ENCODE assay signal across 24 mouse cellular contexts in the genomic region with DNA sequence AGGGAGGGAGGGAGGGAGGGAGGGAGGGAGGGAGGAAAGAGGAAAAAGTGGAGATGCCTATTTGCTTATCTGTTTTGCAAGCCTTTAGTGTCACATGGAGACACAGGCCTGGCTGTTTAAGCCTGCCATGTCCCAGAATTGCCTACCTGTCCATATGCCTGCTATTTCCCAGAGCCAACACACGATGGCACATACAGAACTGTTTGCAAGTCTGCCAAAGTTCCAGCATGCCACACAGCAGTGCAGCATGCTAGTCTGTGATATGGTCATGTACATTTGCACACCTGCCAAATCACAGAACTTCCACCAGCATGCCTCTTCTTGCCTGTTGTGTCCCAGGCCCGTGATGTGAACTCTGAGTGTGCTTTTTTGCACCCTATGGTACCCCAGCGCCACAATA. TPM values are rescaled to one million over a fixed set of nuclear protein-coding genes. Genes with fewer than 3 reads are reported as not detected.
A peak's percentile ranks its signal among the peaks of the same experiment; 100 is the strongest.
DNase-seq lines count a peak whose midpoint lies in the region; ATAC-seq and TF ChIP-seq lines count a peak whose summit lies in the region.
"Had no signal": no experiment of that assay in that cellular context is flagged by ENCODE, and none has a peak within 500 bp of the region (broad histone marks: within the 10 kb centered on the region; RNA-seq: fewer than 3 reads in every experiment).

No protein-coding gene starts in this region.

- H3K27ac ChIP-seq in forebrain, embryonic 14.5 days (ENCODE audit: low read depth, low read length) = no peak overlapping the region
- H3K27ac ChIP-seq in forebrain, embryonic 12.5 days = no peak overlapping the region
- no peak overlapping the region for H3K27ac ChIP-seq in layer of hippocampus, adult 2 months
- no peak overlapping the region for H3K27ac ChIP-seq in limb, embryonic 11.5 days (replicated peaks; ENCODE audit: low read depth, low read length)
- H3K27ac ChIP-seq: heart, embryonic 10.5 days; hindbrain, embryonic 12.5 days; liver, embryonic 15.5 days; lung, embryonic 15.5 days; midbrain, embryonic 15.5 days; neural tube, embryonic 13.5 days had no signal

- H3K9me3 ChIP-seq in forebrain, embryonic 14.5 days (replicated peaks; ENCODE audit: control insufficient read depth, low read length) = no peaks in the 10 kb centered on the region
- no peaks in the 10 kb centered on the region for H3K9me3 ChIP-seq in forebrain, embryonic 12.5 days
- no peaks in the 10 kb centered on the region for H3K9me3 ChIP-seq in limb, embryonic 11.5 days (ENCODE audit: control insufficient read depth, low read length)
- H3K9me3 ChIP-seq: heart, embryonic 10.5 days; hindbrain, embryonic 12.5 days; liver, embryonic 15.5 days; lung, embryonic 15.5 days; midbrain, embryonic 15.5 days; neural tube, embryonic 13.5 days had no signal

- WGBS in forebrain, embryonic 14.5 days = 84% methylated on average over 3 of the region's 3 CpGs
- 79% methylated on average over 3 of the region's 3 CpGs for WGBS in forebrain, embryonic 12.5 days
- WGBS in limb, embryonic 11.5 days = 80% methylated on average over 3 of the region's 3 CpGs

- no peak overlapping the region for H3K9ac ChIP-seq in forebrain, embryonic 14.5 days (ENCODE audit: low read length)
- no peak overlapping the region for H3K9ac ChIP-seq in forebrain, embryonic 12.5 days
- H3K9ac ChIP-seq in limb, embryonic 11.5 days (ENCODE audit: low read length) = no peak overlapping the region
- H3K9ac ChIP-seq: hindbrain, embryonic 12.5 days; liver, embryonic 15.5 days; lung, embryonic 15.5 days; midbrain, embryonic 15.5 days; neural tube, embryonic 13.5 days had no signal

- no peak overlapping the region for H3K4me3 ChIP-seq in forebrain, embryonic 14.5 days (ENCODE audit: low read depth, low read length)
- H3K4me3 ChIP-seq in forebrain, embryonic 12.5 days (replicated peaks) = no peak overlapping the region
- H3K4me3 ChIP-seq in layer of hippocampus, adult 2 months = no peak overlapping the region
- H3K4me3 ChIP-seq in limb, embryonic 11.5 days (ENCODE audit: low read depth, low read length) = no peak overlapping the region
- H3K4me3 ChIP-seq: heart, embryonic 10.5 days; hindbrain, embryonic 12.5 days; liver, embryonic 15.5 days; lung, embryonic 15.5 days; midbrain, embryonic 15.5 days; myocyte; neural tube, embryonic 13.5 days had no signal

- peaks cover 3% of the 10 kb centered on the region for H3K4me1 ChIP-seq in forebrain, embryonic 14.5 days (ENCODE audit: control insufficient read depth, insufficient read depth, low read length)
- H3K4me1 ChIP-seq in forebrain, embryonic 12.5 days = peaks cover 3% of the 10 kb centered on the region; the same call in 1 of the 2 replicates
- H3K4me1 ChIP-seq in limb, embryonic 11.5 days (ENCODE audit: control insufficient read depth, insufficient read depth, low read length) = no peaks in the 10 kb centered on the region
- H3K4me1 ChIP-seq: liver, embryonic 15.5 days; lung, embryonic 15.5 days; midbrain, embryonic 15.5 days had no signal

- H3K4me2 ChIP-seq in forebrain, embryonic 14.5 days (ENCODE audit: low read length) = no peak overlapping the region
- no peak overlapping the region for H3K4me2 ChIP-seq in forebrain, embryonic 12.5 days
- no peak overlapping the region for H3K4me2 ChIP-seq in limb, embryonic 11.5 days (ENCODE audit: low read depth, severe bottlenecking)
- H3K4me2 ChIP-seq: hindbrain, embryonic 12.5 days; liver, embryonic 15.5 days; lung, embryonic 15.5 days; midbrain, embryonic 15.5 days; neural tube, embryonic 13.5 days had no signal

- peak; percentile 43 for DNase-seq in cerebellum, adult 11-12 months
- DNase-seq in cerebellum, adult 9-10 months = no peak
- peak; percentile 40 for DNase-seq in forebrain, embryonic 14.5 days (ENCODE audit: low spot score)
- DNase-seq in layer of hippocampus, adult 2 months (ENCODE audit: low spot score in 2 of 2) = no peak
- no peak for DNase-seq in layer of hippocampus, postnatal 14 days (ENCODE audit: low spot score in 2 of 2)
- DNase-seq in limb, embryonic 11.5 days (ENCODE audit: low spot score) = peak; percentile 19
- DNase-seq in thymus, postnatal 14 days = no peak
- DNase-seq: adrenal gland, postnatal 14 days; gastrocnemius, postnatal 10 days; kidney, postnatal 25 days; liver; lung, postnatal 4 days; retina, postnatal 1 day; right cerebral cortex, postnatal 25 days; spleen, adult 18-20 months had no signal

- peak; percentile 32; the same call in 1 of the 2 replicates for TF ChIP-seq CTCF in layer of hippocampus, adult 2 months (conservative IDR thresholded peaks at IDR 0.05)

- H3K36me3 ChIP-seq in forebrain, embryonic 14.5 days (ENCODE audit: control insufficient read depth, insufficient read depth, low read length) = no peaks in the 10 kb centered on the region
- no peaks in the 10 kb centered on the region for H3K36me3 ChIP-seq in forebrain, embryonic 12.5 days (replicated peaks)
- H3K36me3 ChIP-seq in limb, embryonic 11.5 days (ENCODE audit: control insufficient read depth, insufficient read depth, low read length) = no peaks in the 10 kb centered on the region
- H3K36me3 ChIP-seq: heart, embryonic 10.5 days; hindbrain, embryonic 12.5 days; liver, embryonic 15.5 days; lung, embryonic 15.5 days; midbrain, embryonic 15.5 days; neural tube, embryonic 13.5 days had no signal

- no peak for ATAC-seq in forebrain, embryonic 14.5 days
- ATAC-seq in forebrain, embryonic 12.5 days (ENCODE audit: low FRiP score) = no peak
- no peak for ATAC-seq in limb, embryonic 11.5 days (ENCODE audit: insufficient number of reproducible peaks, low FRiP score, low TSS enrichment, low read depth)
- ATAC-seq: midbrain, embryonic 15.5 days had no signal

- no peaks in the 10 kb centered on the region for H3K27me3 ChIP-seq in forebrain, embryonic 14.5 days (replicated peaks; ENCODE audit: control insufficient read depth, insufficient read depth, low read length)
- H3K27me3 ChIP-seq in forebrain, embryonic 12.5 days = no peaks in the 10 kb centered on the region
- no peaks in the 10 kb centered on the region for H3K27me3 ChIP-seq in limb, embryonic 11.5 days (ENCODE audit: control insufficient read depth, insufficient read depth, low read length)
- H3K27me3 ChIP-seq: hindbrain, embryonic 12.5 days; liver, embryonic 15.5 days; lung, embryonic 15.5 days; midbrain, embryonic 15.5 days; neural tube, embryonic 13.5 days had no signal

RNA-seq across cellular contexts. Expression of gene Gnaz, which starts 36.4 kb away (rescaled TPM):
- 23.7 and 32.9 TPM in 2 replicates for polyA plus RNA-seq in forebrain, embryonic 14.5 days (2014; fragmentation: Nextera tagmentation; extraction: Ambion mirVana)
- 14.0 and 18.5 TPM in 2 replicates for polyA plus RNA-seq in forebrain, embryonic 12.5 days (2016; fragmentation: Nextera tagmentation; extraction: Ambion mirVana)
- 100 to 1,000 TPM in 1 of 2 experiments, 10 to 100 TPM in 1; 96.7 to 106 TPM for total RNA-seq in layer of hippocampus, adult 2 months (2021)
- 100 to 1,000 TPM; 122 TPM for total RNA-seq in layer of hippocampus, postnatal 14 days (2021)
- polyA plus RNA-seq in limb, embryonic 11.5 days (2014; fragmentation: Nextera tagmentation; extraction: Ambion mirVana) = 2.5 and 3.1 TPM in 2 replicates
- total RNA-seq: megakaryocyte-erythroid progenitor cell, adult 5-6 weeks had no signal

Comparison
In these comparisons a context has a peak if more than half of its experiments do, and no peak if none do; other contexts are left out.
1. DNase-seq: peak in cerebellum, adult 11-12 months (single experiment), forebrain, embryonic 14.5 days (single experiment) and limb, embryonic 11.5 days (single experiment); none in cerebellum, adult 9-10 months (single experiment), layer of hippocampus, adult 2 months (0 of 2), layer of hippocampus, postnatal 14 days (0 of 2) and thymus, postnatal 14 days (single experiment).